ENCODE assay signal across 16 mouse cellular contexts in genomic region chr11:72917299-72917996, GRCm38 (mm10). TPM values are rescaled to one million over a fixed set of nuclear protein-coding genes. Genes with fewer than 3 reads are reported as not detected.
DNase-seq lines count a peak whose midpoint lies in the region; TF ChIP-seq lines count a peak whose summit lies in the region.
"Had no signal": no experiment of that assay in that cellular context is flagged by ENCODE, and none has a peak within 500 bp of the region (broad histone marks: within the 10 kb centered on the region; RNA-seq: fewer than 3 reads in every experiment).

No protein-coding gene starts in this region.

- no peak for TF ChIP-seq POLR2A in lung, adult 2 months (IDR thresholded peaks at IDR 0.05; ENCODE audit: borderline replicate concordance, extremely low read depth, low read depth, low read length)

- peak; percentile 34 to 41 for DNase-seq in B cell, adult 2 months
- peak; percentile 42 for DNase-seq in gonadal fat pad, adult 2 months (ENCODE audit: low read depth)
- DNase-seq in lung, adult 2 months, result peak; percentile 32
- DNase-seq in lung, postnatal 4 days, result peak; percentile 49 to 71
- DNase-seq in layer of hippocampus, adult 11-12 months (ENCODE audit: low spot score), result no peak
- DNase-seq in right cerebral cortex, postnatal 10 days (ENCODE audit: low spot score in 2 of 2), result no peak
- DNase-seq in right cerebral cortex, postnatal 25 days, result no peak
- DNase-seq: adrenal gland, postnatal 14 days; cerebellum, adult 8-10 months; gastrocnemius, adult 2 months; kidney, adult 11 months; liver, embryonic 13.5 days; midbrain, embryonic 14.5 days had no signal

- no peaks in the 10 kb centered on the region for H3K4me1 ChIP-seq in lung, adult 2 months (ENCODE audit: control insufficient read depth, insufficient read depth, low read length)
- H3K4me1 ChIP-seq: liver, embryonic 13.5 days; neural tube, embryonic 12.5 days had no signal

- WGBS in lung, adult 2 months, result 64% methylated on average over 7 of the region's 7 CpGs

- no peak for TF ChIP-seq CTCF in lung, adult 2 months (IDR thresholded peaks at IDR 0.05; ENCODE audit: insufficient read depth, low read length)

- no peak overlapping the region for H3K4me3 ChIP-seq in lung, adult 2 months (replicated peaks; ENCODE audit: extremely low read depth, low read depth, low read length)
- H3K4me3 ChIP-seq: gastrocnemius, adult 2 months; heart, embryonic 10.5 days; left cerebral cortex, adult 2 months; liver, embryonic 13.5 days; neural tube, embryonic 12.5 days had no signal

RNA-seq across cellular contexts. Expression of gene Atp2a3, which starts 43.5 kb away (rescaled TPM):
- polyA plus RNA-seq in gonadal fat pad, adult 2 months (2012; rRNA removed), result 22.5 and 46.2 TPM in 2 replicates
- 253 and 256 TPM in 2 replicates for polyA plus RNA-seq in lung, adult 2 months (2012; rRNA removed)

Comparison
In these comparisons a context has a peak if more than half of its experiments do, and no peak if none do; other contexts are left out.
1. DNase-seq: peak in B cell, adult 2 months (2 of 2), gonadal fat pad, adult 2 months (single experiment), lung, adult 2 months (single experiment) and lung, postnatal 4 days (2 of 2); none in layer of hippocampus, adult 11-12 months (single experiment), right cerebral cortex, postnatal 10 days (0 of 2) and right cerebral cortex, postnatal 25 days (single experiment).